Mouse (Mus musculus): ENCODE results near the gene Ikzf3. TPM values are rescaled to one million over a fixed set of nuclear protein-coding genes. Genes with fewer than 3 reads are reported as not detected.

Gene Ikzf3
- polyA plus RNA-seq, 1 experiment from 2014 or later: not detected

- Histone ChIP-seq H3K4me1 (replicated peaks; ENCODE audit: control insufficient read depth, insufficient read depth, low read length) (peaks cover 1% of the 10 kb centered on the region; the same call in 1 of the 2 replicates), H3K27me3 (replicated peaks; ENCODE audit: control insufficient read depth, insufficient read depth, low read length) (peaks cover 25% of the 10 kb centered on the region), H3K27ac (ENCODE audit: low read length) (no peak overlapping the region), H3K9ac (replicated peaks; ENCODE audit: low read depth, low read length) (no peak overlapping the region), H3K36me3 (ENCODE audit: control insufficient read depth, insufficient read depth) (no peaks in the 10 kb centered on the region), H3K4me3 (replicated peaks; ENCODE audit: low read length) (no peak overlapping the region), H3K4me2 (ENCODE audit: low read length) (no peak overlapping the region), H3K9me3 (ENCODE audit: control insufficient read depth, low read length) (no peaks in the 10 kb centered on the region; the same call in 1 of the 2 replicates)
- 84% methylated on average over 5 of the region's 5 CpGs for WGBS
- no peak for ATAC-seq
Measured at GRCm38 (mm10) chr11:98540319-98540718, 5.5 kb downstream of the Ikzf3 start.

- no peak overlapping the region for H3K9ac ChIP-seq (replicated peaks; ENCODE audit: low read depth, low read length)
- no peaks in the 10 kb centered on the region for H3K4me1 ChIP-seq (replicated peaks; ENCODE audit: control insufficient read depth, insufficient read depth, low read length)
- H3K27ac ChIP-seq (ENCODE audit: low read length): no peak overlapping the region
- no peaks in the 10 kb centered on the region; the same call in 1 of the 2 replicates for H3K9me3 ChIP-seq (ENCODE audit: control insufficient read depth, low read length)
- H3K4me3 ChIP-seq (replicated peaks; ENCODE audit: low read length): no peak overlapping the region
- peaks cover 15% of the 10 kb centered on the region for H3K27me3 ChIP-seq (replicated peaks; ENCODE audit: control insufficient read depth, insufficient read depth, low read length)
- no peak for ATAC-seq
- H3K4me2 ChIP-seq (ENCODE audit: low read length): no peak overlapping the region
- H3K36me3 ChIP-seq (ENCODE audit: control insufficient read depth, insufficient read depth): no peaks in the 10 kb centered on the region
Measured at GRCm38 (mm10) chr11:98537480-98538034, 8.3 kb downstream of the Ikzf3 start.

GRCm38 (mm10) chr11:98526824-98527461 lies 18.9 kb downstream of the Ikzf3 start:
- Histone ChIP-seq H3K4me2 (ENCODE audit: low read length) (no peak overlapping the region), H3K4me3 (replicated peaks; ENCODE audit: low read length) (no peak overlapping the region), H3K9ac (replicated peaks; ENCODE audit: low read depth, low read length) (no peak overlapping the region), H3K9me3 (ENCODE audit: control insufficient read depth, low read length) (no peaks in the 10 kb centered on the region), H3K36me3 (ENCODE audit: control insufficient read depth, insufficient read depth) (no peaks in the 10 kb centered on the region), H3K4me1 (replicated peaks; ENCODE audit: control insufficient read depth, insufficient read depth, low read length) (no peaks in the 10 kb centered on the region), H3K27me3 (replicated peaks; ENCODE audit: control insufficient read depth, insufficient read depth, low read length) (no peaks in the 10 kb centered on the region; the same call in 1 of the 2 replicates), H3K27ac (ENCODE audit: low read length) (no peak overlapping the region)
- no peak for ATAC-seq
- WGBS: 77% methylated on average over 10 of the region's 10 CpGs

- Histone ChIP-seq H3K9ac (replicated peaks; ENCODE audit: low read depth, low read length) (no peak overlapping the region), H3K36me3 (ENCODE audit: control insufficient read depth, insufficient read depth) (no peaks in the 10 kb centered on the region), H3K4me2 (ENCODE audit: low read length) (no peak overlapping the region), H3K27me3 (replicated peaks; ENCODE audit: control insufficient read depth, insufficient read depth, low read length) (no peaks in the 10 kb centered on the region; the same call in 1 of the 2 replicates), H3K9me3 (ENCODE audit: control insufficient read depth, low read length) (no peaks in the 10 kb centered on the region), H3K27ac (ENCODE audit: low read length) (no peak overlapping the region), H3K4me1 (replicated peaks; ENCODE audit: control insufficient read depth, insufficient read depth, low read length) (no peaks in the 10 kb centered on the region), H3K4me3 (replicated peaks; ENCODE audit: low read length) (no peak overlapping the region)
- 68% methylated on average over 4 of the region's 4 CpGs for WGBS
- ATAC-seq: no peak
Measured at GRCm38 (mm10) chr11:98525140-98525539, 20.7 kb downstream of the Ikzf3 start.

GRCm38 (mm10) chr11:98520468-98520867 lies 25.4 kb downstream of the Ikzf3 start:
- Histone ChIP-seq H3K4me3 (replicated peaks; ENCODE audit: low read length) (no peak overlapping the region), H3K9me3 (ENCODE audit: control insufficient read depth, low read length) (no peaks in the 10 kb centered on the region), H3K4me1 (replicated peaks; ENCODE audit: control insufficient read depth, insufficient read depth, low read length) (no peaks in the 10 kb centered on the region), H3K36me3 (ENCODE audit: control insufficient read depth, insufficient read depth) (no peaks in the 10 kb centered on the region), H3K27ac (ENCODE audit: low read length) (no peak overlapping the region), H3K4me2 (ENCODE audit: low read length) (no peak overlapping the region), H3K9ac (replicated peaks; ENCODE audit: low read depth, low read length) (no peak overlapping the region), H3K27me3 (replicated peaks; ENCODE audit: control insufficient read depth, insufficient read depth, low read length) (peaks cover 3% of the 10 kb centered on the region; the same call in 1 of the 2 replicates)
- 70% methylated on average over 10 of the region's 10 CpGs for WGBS
- ATAC-seq: no peak

- WGBS: 52% methylated on average over 6 of the region's 6 CpGs
- 0 out of 2 replicates have a peak, but pooled peaks cover 3% of the 10 kb centered on the region for H3K27me3 ChIP-seq (replicated peaks; ENCODE audit: control insufficient read depth, insufficient read depth, low read length)
- H3K9ac ChIP-seq (replicated peaks; ENCODE audit: low read depth, low read length): no peak overlapping the region
- H3K27ac ChIP-seq (ENCODE audit: low read length): no peak overlapping the region
- no peak overlapping the region for H3K4me2 ChIP-seq (ENCODE audit: low read length)
- H3K4me3 ChIP-seq (replicated peaks; ENCODE audit: low read length): no peak overlapping the region
- no peak for ATAC-seq
- no peaks in the 10 kb centered on the region for H3K36me3 ChIP-seq (ENCODE audit: control insufficient read depth, insufficient read depth)
- H3K9me3 ChIP-seq (ENCODE audit: control insufficient read depth, low read length): no peaks in the 10 kb centered on the region
- H3K4me1 ChIP-seq (replicated peaks; ENCODE audit: control insufficient read depth, insufficient read depth, low read length): no peaks in the 10 kb centered on the region
Measured at GRCm38 (mm10) chr11:98513356-98513936, 32.4 kb downstream of the Ikzf3 start.

GRCm38 (mm10) chr11:98512881-98513280 lies 33.0 kb downstream of the Ikzf3 start:
- Histone ChIP-seq H3K27ac (ENCODE audit: low read length) (no peak overlapping the region), H3K27me3 (replicated peaks; ENCODE audit: control insufficient read depth, insufficient read depth, low read length) (0 out of 2 replicates have a peak, but pooled peaks cover 3% of the 10 kb centered on the region), H3K9ac (replicated peaks; ENCODE audit: low read depth, low read length) (no peak overlapping the region), H3K4me2 (ENCODE audit: low read length) (no peak overlapping the region), H3K9me3 (ENCODE audit: control insufficient read depth, low read length) (no peaks in the 10 kb centered on the region), H3K4me3 (replicated peaks; ENCODE audit: low read length) (no peak overlapping the region), H3K4me1 (replicated peaks; ENCODE audit: control insufficient read depth, insufficient read depth, low read length) (no peaks in the 10 kb centered on the region), H3K36me3 (ENCODE audit: control insufficient read depth, insufficient read depth) (no peaks in the 10 kb centered on the region)
- ATAC-seq: no peak
- WGBS: 96% methylated on average over 13 of the region's 13 CpGs

- no peak overlapping the region for H3K4me3 ChIP-seq (replicated peaks; ENCODE audit: low read length)
- no peak overlapping the region for H3K4me2 ChIP-seq (ENCODE audit: low read length)
- no peaks in the 10 kb centered on the region for H3K27me3 ChIP-seq (replicated peaks; ENCODE audit: control insufficient read depth, insufficient read depth, low read length)
- 89% methylated on average over 8 of the region's 8 CpGs for WGBS
- H3K36me3 ChIP-seq (ENCODE audit: control insufficient read depth, insufficient read depth): no peaks in the 10 kb centered on the region
- ATAC-seq: no peak
- no peak overlapping the region for H3K27ac ChIP-seq (ENCODE audit: low read length)
- H3K4me1 ChIP-seq (replicated peaks; ENCODE audit: control insufficient read depth, insufficient read depth, low read length): no peaks in the 10 kb centered on the region
- H3K9me3 ChIP-seq (ENCODE audit: control insufficient read depth, low read length): no peaks in the 10 kb centered on the region
- no peak overlapping the region for H3K9ac ChIP-seq (replicated peaks; ENCODE audit: low read depth, low read length)
Measured at GRCm38 (mm10) chr11:98510125-98510524, 35.7 kb downstream of the Ikzf3 start.

GRCm38 (mm10) chr11:98509434-98509833 lies 36.4 kb downstream of the Ikzf3 start:
- Histone ChIP-seq H3K9me3 (ENCODE audit: control insufficient read depth, low read length) (no peaks in the 10 kb centered on the region), H3K36me3 (ENCODE audit: control insufficient read depth, insufficient read depth) (no peaks in the 10 kb centered on the region), H3K4me2 (ENCODE audit: low read length) (no peak overlapping the region), H3K4me3 (replicated peaks; ENCODE audit: low read length) (no peak overlapping the region), H3K27ac (ENCODE audit: low read length) (no peak overlapping the region), H3K4me1 (replicated peaks; ENCODE audit: control insufficient read depth, insufficient read depth, low read length) (no peaks in the 10 kb centered on the region), H3K9ac (replicated peaks; ENCODE audit: low read depth, low read length) (no peak overlapping the region), H3K27me3 (replicated peaks; ENCODE audit: control insufficient read depth, insufficient read depth, low read length) (no peaks in the 10 kb centered on the region)
- 66% methylated on average over 7 of the region's 7 CpGs for WGBS
- ATAC-seq: no peak

All from forebrain, embryonic 16.5 days (tissue).